Mouse (Mus musculus) small intestine, adult 2 months (tissue): ENCODE results near the gene Mrpl34. TPM values are rescaled to one million over a fixed set of nuclear protein-coding genes. Genes with fewer than 3 reads are reported as not detected.

Experiments used
- H3K27ac ChIP-seq: fragments of 200-500 bp; 2 replicates; pipeline ENCODE4 v1.5.1; 2012; ENCODE audit warnings: low read depth, low read length, control low read depth, inconsistent platforms; ENCODE audit not compliant: insufficient read depth
- H3K27me3 ChIP-seq: fragments of 200-500 bp; 2 replicates; pipeline ENCODE4 v1.6.1; 2012; ENCODE audit warnings: mild to moderate bottlenecking, moderate library complexity, low read length, inconsistent platforms; ENCODE audit not compliant: control insufficient read depth, insufficient read depth
- H3K36me3 ChIP-seq: fragments of 200-500 bp; 2 replicates; pipeline ENCODE4 v1.6.1; 2012; ENCODE audit warnings: mild to moderate bottlenecking, low read length, control low read depth, inconsistent platforms; ENCODE audit not compliant: control insufficient read depth, insufficient read depth
- H3K4me1 ChIP-seq: fragments of 200-500 bp; 2 replicates; pipeline ENCODE4 v1.6.1; 2012; ENCODE audit warnings: low read length, inconsistent platforms, mixed read lengths; ENCODE audit not compliant: control insufficient read depth, insufficient read depth, insufficient read length
- H3K4me3 ChIP-seq: fragments of 200-500 bp; 2 replicates; pipeline ENCODE4 v1.5.1; 2012; ENCODE audit warnings: low read depth, mild to moderate bottlenecking, control low read depth, inconsistent platforms, low read length, moderate library complexity
- CTCF ChIP-seq: fragments of 200-500 bp; IDR thresholded peaks from 2 replicates; pipeline ENCODE4 v1.5.1; 2012; ENCODE audit warnings: low read depth, mild to moderate bottlenecking, control low read depth, inconsistent platforms, low read length, moderate library complexity, mixed read lengths; ENCODE audit not compliant: insufficient replicate concordance, insufficient read length; ENCODE audit errors: extremely low read depth
- POLR2A ChIP-seq: fragments of 200-500 bp; IDR thresholded peaks from 2 replicates; pipeline ENCODE4 v1.6.1; 2012; ENCODE audit warnings: low read depth, mild to moderate bottlenecking, control low read depth, inconsistent platforms, low read length, moderate library complexity
- WGBS: fragments of 180-500 bp; shearing (Covaris S2); methylation state at CpG from one replicate; pipeline ENCODE4 v1.1.7; 2018; 5-methylcytosine and 5-hydroxymethylcytosine counted together
- polyA plus RNA-seq: library from polyadenylated mRNA; depleted of rRNA; stranded (reverse); fragments of >200 nt; gene quantifications from 2 replicates; pipeline ENCODE4 v1.2.3, GENCODE M21; 2012

Mrpl34 gene
- polyA plus RNA-seq, 1 experiment: 170 TPM

DNA sequence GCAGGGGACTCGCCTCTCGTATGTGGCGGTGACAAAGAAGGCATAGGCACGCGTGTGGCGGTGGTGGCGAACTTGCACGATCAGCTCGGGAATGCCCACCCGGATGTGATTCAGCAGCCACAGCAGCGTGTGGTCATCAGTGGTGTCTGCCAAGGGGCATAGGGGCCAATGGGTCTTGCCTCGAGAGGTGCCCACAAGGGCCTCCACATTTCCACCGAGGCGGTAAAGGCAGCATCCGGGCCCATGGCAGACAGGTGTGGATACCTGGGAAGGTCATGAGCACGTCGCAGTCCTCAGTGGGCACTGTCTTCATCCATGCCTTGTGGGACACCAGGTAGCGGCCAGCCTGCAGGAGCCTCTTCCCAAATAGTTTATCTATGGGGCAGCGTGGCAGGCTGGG lies 20.0 kb downstream of the Mrpl34 start:
- WGBS: 95% methylated on average over 19 of the region's 19 CpGs
- no peaks in the 10 kb centered on the region for H3K36me3 ChIP-seq
- peaks cover 9% of the 10 kb centered on the region for H3K4me1 ChIP-seq
- H3K27ac ChIP-seq: no peak overlapping the region
- no peaks in the 10 kb centered on the region for H3K27me3 ChIP-seq
- no peak for TF ChIP-seq CTCF
- TF ChIP-seq POLR2A: no peak
- no peak overlapping the region for H3K4me3 ChIP-seq

DNA sequence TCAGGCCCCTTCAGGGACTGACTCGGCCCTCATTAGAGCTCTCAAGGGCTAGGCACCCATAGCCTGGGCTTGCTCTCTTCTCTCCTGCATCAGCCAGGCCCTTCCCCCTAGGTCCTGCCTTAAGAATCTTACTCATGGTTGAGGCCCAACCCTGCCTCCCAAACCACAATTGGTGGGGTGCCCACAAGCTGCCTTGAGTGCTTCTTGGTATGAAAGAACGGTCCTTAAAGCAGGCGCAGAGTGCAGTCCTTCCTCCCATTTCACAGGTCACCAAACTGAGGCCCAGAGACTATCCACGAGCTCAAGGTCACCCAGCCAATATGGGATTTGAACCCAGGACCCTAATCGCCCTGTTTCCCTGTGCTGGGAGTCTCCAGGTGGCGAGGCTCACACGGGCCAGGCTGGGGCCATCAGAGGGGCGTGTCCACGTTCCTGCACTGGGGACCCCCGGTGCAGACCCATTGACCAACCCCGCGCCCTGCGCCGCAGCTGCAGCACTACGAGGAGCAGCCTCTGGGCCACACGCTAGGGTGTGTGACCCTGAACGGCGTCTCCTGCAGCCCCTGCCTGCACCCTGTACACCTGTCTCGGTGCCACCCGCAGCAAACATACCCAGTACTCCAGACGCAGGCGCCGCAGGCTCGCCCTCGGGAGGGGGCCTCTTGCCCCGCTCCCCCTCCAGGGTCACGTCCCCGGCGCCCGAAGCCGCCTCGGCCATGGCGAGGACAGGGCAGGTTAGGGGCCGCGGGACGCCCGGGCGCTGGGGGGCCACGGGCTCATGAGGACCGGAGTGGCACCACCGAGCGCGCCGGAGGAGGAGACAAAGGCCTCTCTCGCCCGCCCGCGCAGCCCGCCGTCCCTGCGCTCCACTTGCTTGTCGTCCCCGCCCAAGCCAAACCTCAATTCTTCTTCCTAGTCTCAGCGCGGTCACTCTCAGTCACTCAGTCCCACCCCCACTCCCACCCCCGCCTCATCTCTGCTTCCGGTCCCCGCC lies 20.7 kb downstream of the Mrpl34 start, which contains the start of gene Ano8:
Gene Ano8 (minus strand): TSS at position 822 of the 994 bp plus-strand sequence.
- no peak within 1 kb of the TSS for H3K27ac ChIP-seq
- H3K4me3 ChIP-seq: peak within 1 kb of the TSS; percentile 67
- TF ChIP-seq CTCF (no peak), POLR2A (no peak; the same call in 1 of the 2 replicates)
- no peaks in the 10 kb centered on the region for H3K27me3 ChIP-seq
- no peaks in the 10 kb centered on the region for H3K36me3 ChIP-seq
- 5% methylated on average over 57 of the region's 58 CpGs for WGBS
- H3K4me1 ChIP-seq: peaks cover 9% of the 10 kb centered on the region

DNA sequence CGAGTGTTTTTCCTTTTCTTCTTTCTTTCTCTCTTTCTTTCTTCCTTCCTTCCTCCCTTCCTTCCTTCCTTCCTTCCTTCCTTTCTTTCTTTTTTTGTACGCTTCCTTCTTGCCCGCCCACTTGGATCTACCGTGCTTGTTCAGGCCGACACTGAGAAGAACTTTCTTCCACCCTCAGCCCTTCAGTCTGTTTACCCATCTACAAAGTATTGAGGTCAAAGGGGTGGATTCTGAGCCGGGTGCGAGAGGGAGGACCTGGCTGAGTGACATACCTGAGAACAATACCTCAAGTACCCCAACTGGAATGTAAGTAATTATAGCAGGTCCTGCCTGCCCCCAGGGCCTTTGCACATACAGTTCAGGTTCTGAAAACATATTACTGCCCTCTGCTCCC lies 21.4 kb downstream of the Mrpl34 start:
- Histone ChIP-seq H3K36me3 (peaks cover 4% of the 10 kb centered on the region; the same call in 1 of the 2 replicates), H3K27ac (no peak overlapping the region), H3K4me1 (peaks cover 10% of the 10 kb centered on the region), H3K27me3 (no peaks in the 10 kb centered on the region), H3K4me3 (no peak overlapping the region)
- TF ChIP-seq CTCF (no peak), POLR2A (no peak)
- 5% methylated on average over 7 of the region's 7 CpGs for WGBS

GRCm38 (mm10) chr8:71487691-71488445 lies 23.1 kb downstream of the Mrpl34 start, which contains the start of gene Gtpbp3:
Gene Gtpbp3 (plus strand): TSS chr8:71488103.
- 1% methylated on average over 33 of the region's 33 CpGs for WGBS
- Histone ChIP-seq H3K27ac (peak within 1 kb of the TSS; percentile 79), H3K4me1 (peaks cover 15% of the 10 kb centered on the region), H3K4me3 (peak within 1 kb of the TSS; percentile 88), H3K27me3 (no peaks in the 10 kb centered on the region), H3K36me3 (peaks cover 7% of the 10 kb centered on the region; the same call in 1 of the 2 replicates)
- TF ChIP-seq POLR2A: peak; percentile 19; the same call in 1 of the 2 replicates
- no peak for TF ChIP-seq CTCF

DNA sequence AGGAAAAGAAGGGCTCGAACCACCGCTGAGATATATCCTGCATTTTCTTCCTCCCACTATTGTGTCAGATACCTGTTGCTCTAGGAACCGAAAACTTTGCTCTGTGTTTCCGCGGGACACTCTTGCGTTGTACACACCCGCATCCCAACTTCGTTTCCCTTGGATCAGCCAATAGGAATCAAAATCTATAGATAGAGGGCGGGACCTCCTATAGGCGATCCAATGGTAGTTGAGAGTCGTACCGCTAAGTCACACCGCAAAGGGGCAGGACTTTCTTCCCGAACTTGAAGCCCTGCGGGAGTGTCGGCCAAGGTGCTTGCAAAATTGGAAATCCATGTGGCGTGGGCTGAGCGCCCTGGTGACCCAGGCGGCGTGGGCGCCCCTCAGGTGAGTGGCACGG lies 23.7 kb downstream of the Mrpl34 start:
- Histone ChIP-seq H3K27me3 (no peaks in the 10 kb centered on the region), H3K27ac (peak overlapping the region; percentile 79), H3K36me3 (peaks cover 9% of the 10 kb centered on the region; the same call in 1 of the 2 replicates), H3K4me3 (peak overlapping the region; percentile 88), H3K4me1 (peaks cover 15% of the 10 kb centered on the region)
- WGBS: 0% methylated on average over 22 of the region's 22 CpGs
- TF ChIP-seq CTCF (no peak), POLR2A (peak; percentile 38; the same call in 1 of the 2 replicates)

GRCm38 (mm10) chr8:71495039-71495438 lies 30.3 kb downstream of the Mrpl34 start:
- Histone ChIP-seq H3K4me3 (no peak overlapping the region), H3K27me3 (no peaks in the 10 kb centered on the region), H3K36me3 (peaks cover 16% of the 10 kb centered on the region; the same call in 1 of the 2 replicates), H3K4me1 (peaks cover 7% of the 10 kb centered on the region), H3K27ac (0 out of 2 replicates have a peak overlapping the region, but pooled peaks have one; percentile 50)
- WGBS: 26% methylated on average over 16 of the region's 16 CpGs
- TF ChIP-seq POLR2A: no peak
- TF ChIP-seq CTCF: peak; percentile 73

DNA sequence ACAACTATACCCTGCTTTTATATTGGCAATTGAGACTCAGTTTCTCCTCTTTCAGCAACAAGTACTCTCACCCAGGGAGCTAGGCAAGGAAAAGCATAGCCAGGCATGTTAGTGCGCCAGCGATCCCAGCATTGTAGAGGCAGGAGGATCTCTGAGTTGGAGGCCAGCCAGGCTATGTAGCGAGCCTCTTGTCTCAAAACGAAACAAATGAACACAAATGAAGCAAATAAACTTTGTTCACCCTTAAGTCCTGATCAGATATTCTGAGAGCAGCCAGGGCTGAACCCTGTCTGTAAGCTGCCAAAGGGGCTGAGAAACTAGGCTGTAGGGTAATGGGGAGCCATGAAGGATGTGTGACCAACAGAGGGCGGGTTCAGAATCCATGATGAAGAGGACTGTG lies 31.1 kb downstream of the Mrpl34 start:
- H3K36me3 ChIP-seq: peaks cover 15% of the 10 kb centered on the region; the same call in 1 of the 2 replicates
- H3K4me3 ChIP-seq: no peak overlapping the region
- H3K27ac ChIP-seq: peak overlapping the region; percentile 25; the same call in 1 of the 2 replicates
- H3K4me1 ChIP-seq: peaks cover 7% of the 10 kb centered on the region
- WGBS: 79% methylated on average over 5 of the region's 5 CpGs
- no peak for TF ChIP-seq CTCF
- no peak for TF ChIP-seq POLR2A
- no peaks in the 10 kb centered on the region for H3K27me3 ChIP-seq
